Mouse (Mus musculus) embryonic facial prominence, embryonic 14.5 days (tissue): ENCODE measurements around the gene Enox1. TPM values are rescaled to one million over a fixed set of nuclear protein-coding genes. Genes with fewer than 3 reads are reported as not detected.

ENCODE experiments used
- ATAC-seq: fragments of 200-750 bp; cut with Nextera tagmentation; 2 replicates; pipeline ENCODE4 v1.8.0; 2017; ENCODE audit warnings: low read depth, moderate number of reproducible peaks, moderate TSS enrichment
- DNase-seq: peaks from one replicate; pipeline ENCODE4 v3.0.0-alpha.2; 2015; ENCODE audit warnings: low spot score
- H3K27ac ChIP-seq: fragments of 300-500 bp; sonication (generic); replicated peaks from 2 replicates; pipeline ENCODE4 v1.5.1; 2014; ENCODE audit warnings: low read depth, mild to moderate bottlenecking, low read length, moderate library complexity
- H3K27me3 ChIP-seq: fragments of 300-500 bp; sonication (generic); replicated peaks from 2 replicates; pipeline ENCODE4 v1.6.1; 2014; ENCODE audit warnings: low read length; ENCODE audit not compliant: control insufficient read depth, insufficient read depth
- H3K36me3 ChIP-seq: fragments of 300-500 bp; sonication (generic); 2 replicates; pipeline ENCODE4 v1.6.1; 2014; ENCODE audit warnings: low read length, mixed read lengths; ENCODE audit not compliant: control insufficient read depth, insufficient read depth
- H3K4me1 ChIP-seq: fragments of 300-500 bp; sonication (generic); 2 replicates; pipeline ENCODE4 v1.6.1; 2014; ENCODE audit warnings: antibody characterized with exemption, low read length; ENCODE audit not compliant: control insufficient read depth, insufficient read depth
- H3K4me2 ChIP-seq: fragments of 300-500 bp; sonication (generic); 2 replicates; pipeline ENCODE4 v1.6.1; 2014; ENCODE audit warnings: low read depth, mild to moderate bottlenecking, low read length, moderate library complexity, mixed read lengths
- H3K4me3 ChIP-seq: fragments of 300-500 bp; sonication (generic); 2 replicates; pipeline ENCODE4 v1.5.1; 2014; ENCODE audit warnings: low read depth, mild to moderate bottlenecking, low read length
- H3K9ac ChIP-seq: fragments of 300-500 bp; sonication (generic); 2 replicates; pipeline ENCODE4 v1.6.1; 2014; ENCODE audit warnings: low read depth, mild to moderate bottlenecking, low read length, moderate library complexity, mixed read lengths
- H3K9me3 ChIP-seq: fragments of 300-500 bp; sonication (generic); 2 replicates; pipeline ENCODE4 v1.6.1; 2016; ENCODE audit warnings: low read length; ENCODE audit not compliant: control insufficient read depth
- WGBS: fragments of 180-500 bp; shearing (Covaris S2); extraction: QIAGEN DNeasy Blood & Tissue Kit; methylation state at CpG from one replicate; pipeline ENCODE4 v1.1.7; 2014; 5-methylcytosine and 5-hydroxymethylcytosine counted together
- polyA plus RNA-seq: library from polyadenylated mRNA; unstranded; fragments of >200 nt; fragmentation: Nextera tagmentation; extraction: Ambion mirVana; gene quantifications from 2 replicates; pipeline ENCODE4 v1.2.1, GENCODE M21; 2014

Gene Enox1
- polyA plus RNA-seq, 1 experiment from 2014 or later = 14.1 TPM

- Histone ChIP-seq H3K4me2 (no peak overlapping the region), H3K4me1 (peaks cover 11% of the 10 kb centered on the region), H3K4me3 (no peak overlapping the region), H3K9me3 (0 out of 2 replicates have a peak, but pooled peaks cover 6% of the 10 kb centered on the region), H3K9ac (no peak overlapping the region), H3K36me3 (no peaks in the 10 kb centered on the region), H3K27ac (no peak overlapping the region), H3K27me3 (no peaks in the 10 kb centered on the region)
- WGBS = 70% methylated on average over 7 of the region's 7 CpGs
- DNase-seq (no peak), ATAC-seq (no peak)
These were observed 5.1 kb upstream of the Enox1 start for GRCm38 (mm10) chr14:77151431-77151830.

GRCm38 (mm10) chr14:77156911-77157504, 445 bp downstream of the Enox1 start:
- Histone ChIP-seq H3K4me1 (peaks cover 11% of the 10 kb centered on the region), H3K27me3 (no peaks in the 10 kb centered on the region), H3K36me3 (no peaks in the 10 kb centered on the region), H3K9ac (peak overlapping the region; percentile 66), H3K4me2 (peak overlapping the region; percentile 94), H3K9me3 (no peaks in the 10 kb centered on the region), H3K27ac (peak overlapping the region; percentile 41), H3K4me3 (peak overlapping the region; percentile 56)
- DNase-seq (peak; percentile 20), ATAC-seq (peak; percentile 54)
- 0% methylated on average over 13 of the region's 64 CpGs for WGBS

GRCm38 (mm10) chr14:77157505-77157911, 945 bp downstream of the Enox1 start:
- Histone ChIP-seq H3K4me3 (peak overlapping the region; percentile 56), H3K4me1 (peaks cover 11% of the 10 kb centered on the region), H3K27ac (no peak overlapping the region; the same call in 1 of the 2 replicates), H3K4me2 (peak overlapping the region; percentile 94), H3K36me3 (no peaks in the 10 kb centered on the region), H3K9ac (peak overlapping the region; percentile 66), H3K27me3 (no peaks in the 10 kb centered on the region), H3K9me3 (no peaks in the 10 kb centered on the region)
- peak; percentile 90 for DNase-seq
- under 1% methylated on average over 29 of the region's 31 CpGs for WGBS
- ATAC-seq = peak; percentile 90

- no peaks in the 10 kb centered on the region for H3K36me3 ChIP-seq
- no peaks in the 10 kb centered on the region for H3K9me3 ChIP-seq
- ATAC-seq (no peak), DNase-seq (no peak)
- 83% methylated on average over 5 of the region's 5 CpGs for WGBS
- H3K4me3 ChIP-seq = no peak overlapping the region
- H3K4me1 ChIP-seq = peaks cover 6% of the 10 kb centered on the region; the same call in 1 of the 2 replicates
- H3K27me3 ChIP-seq = no peaks in the 10 kb centered on the region
- no peak overlapping the region for H3K27ac ChIP-seq
- H3K9ac ChIP-seq = no peak overlapping the region
- H3K4me2 ChIP-seq = no peak overlapping the region
These were observed 2.8 kb downstream of the Enox1 start for GRCm38 (mm10) chr14:77159397-77159796.

GRCm38 (mm10) chr14:77162496-77162895, 5.9 kb downstream of the Enox1 start:
- H3K4me3 ChIP-seq = no peak overlapping the region
- H3K9ac ChIP-seq = no peak overlapping the region
- no peak overlapping the region for H3K4me2 ChIP-seq
- H3K27me3 ChIP-seq = no peaks in the 10 kb centered on the region
- WGBS = 73% methylated on average over 3 of the region's 3 CpGs
- ATAC-seq (no peak), DNase-seq (no peak)
- H3K36me3 ChIP-seq = no peaks in the 10 kb centered on the region
- H3K9me3 ChIP-seq = no peaks in the 10 kb centered on the region
- no peaks in the 10 kb centered on the region for H3K4me1 ChIP-seq
- H3K27ac ChIP-seq = no peak overlapping the region

- Histone ChIP-seq H3K36me3 (no peaks in the 10 kb centered on the region), H3K4me1 (no peaks in the 10 kb centered on the region), H3K4me2 (no peak overlapping the region), H3K27me3 (no peaks in the 10 kb centered on the region), H3K27ac (no peak overlapping the region), H3K9ac (no peak overlapping the region), H3K4me3 (no peak overlapping the region), H3K9me3 (no peaks in the 10 kb centered on the region)
- ATAC-seq (no peak), DNase-seq (no peak)
- WGBS = 79% methylated on average over 6 of the region's 6 CpGs
These were observed 7.8 kb downstream of the Enox1 start for GRCm38 (mm10) chr14:77164396-77164795.

GRCm38 (mm10) chr14:77168161-77168560, 11.6 kb downstream of the Enox1 start:
- DNase-seq (no peak), ATAC-seq (no peak)
- Histone ChIP-seq H3K36me3 (no peaks in the 10 kb centered on the region), H3K27me3 (no peaks in the 10 kb centered on the region), H3K4me1 (no peaks in the 10 kb centered on the region), H3K27ac (no peak overlapping the region), H3K4me3 (no peak overlapping the region), H3K4me2 (no peak overlapping the region), H3K9ac (no peak overlapping the region), H3K9me3 (no peaks in the 10 kb centered on the region)
- 84% methylated on average over 6 of the region's 6 CpGs for WGBS

- H3K36me3 ChIP-seq = no peaks in the 10 kb centered on the region
- H3K9me3 ChIP-seq = no peaks in the 10 kb centered on the region
- no peak overlapping the region for H3K4me2 ChIP-seq
- no peak overlapping the region for H3K4me3 ChIP-seq
- H3K27ac ChIP-seq = no peak overlapping the region
- ATAC-seq (peak; percentile 86; the same call in 1 of the 2 replicates), DNase-seq (peak; percentile 74)
- WGBS = 69% methylated on average over 15 of the region's 15 CpGs
- H3K9ac ChIP-seq = no peak overlapping the region
- H3K27me3 ChIP-seq = no peaks in the 10 kb centered on the region
- no peaks in the 10 kb centered on the region for H3K4me1 ChIP-seq
These were observed 17.9 kb downstream of the Enox1 start for GRCm38 (mm10) chr14:77174491-77174890.

GRCm38 (mm10) chr14:77174931-77175330, 18.4 kb downstream of the Enox1 start:
- Histone ChIP-seq H3K27ac (no peak overlapping the region), H3K4me1 (no peaks in the 10 kb centered on the region), H3K4me3 (no peak overlapping the region), H3K27me3 (no peaks in the 10 kb centered on the region), H3K9me3 (no peaks in the 10 kb centered on the region), H3K4me2 (no peak overlapping the region), H3K36me3 (no peaks in the 10 kb centered on the region), H3K9ac (no peak overlapping the region)
- 86% methylated on average over 9 of the region's 9 CpGs for WGBS
- ATAC-seq (no peak), DNase-seq (no peak)
